Mouse (Mus musculus) embryonic facial prominence, embryonic 10.5 days (tissue): ENCODE measurements around the gene Slc25a42. TPM values are rescaled to one million over a fixed set of nuclear protein-coding genes. Genes with fewer than 3 reads are reported as not detected.

Experiments
- DNase-seq: peaks from one replicate; pipeline ENCODE4 v3.0.0-alpha.2; 2017; ENCODE audit warnings: low spot score
- H3K27ac ChIP-seq: fragments of 300-500 bp; sonication (generic); replicated peaks from 2 replicates; pipeline ENCODE4 v1.5.1; 2016; ENCODE audit warnings: mild to moderate bottlenecking
- H3K27me3 ChIP-seq: fragments of 300-500 bp; sonication (generic); replicated peaks from 2 replicates; pipeline ENCODE4 v1.6.1; 2016; ENCODE audit warnings: low read depth, mild to moderate bottlenecking; ENCODE audit not compliant: poor library complexity, severe bottlenecking
- H3K36me3 ChIP-seq: fragments of 300-500 bp; sonication (generic); replicated peaks from 2 replicates; pipeline ENCODE4 v1.6.1; 2016; ENCODE audit warnings: mild to moderate bottlenecking, moderate library complexity
- H3K4me1 ChIP-seq: fragments of 300-500 bp; sonication (generic); 2 replicates; pipeline ENCODE4 v1.6.1; 2016
- H3K4me3 ChIP-seq: fragments of 300-500 bp; sonication (generic); 2 replicates; pipeline ENCODE4 v1.5.1; 2016; ENCODE audit warnings: mild to moderate bottlenecking, moderate library complexity
- H3K9me3 ChIP-seq: fragments of 300-500 bp; sonication (generic); 2 replicates; pipeline ENCODE4 v1.6.1; 2016; ENCODE audit warnings: mild to moderate bottlenecking
- WGBS: fragments of 180-500 bp; shearing (Covaris S2); methylation state at CpG from one replicate; pipeline ENCODE4 v1.1.7; 2016; 5-methylcytosine and 5-hydroxymethylcytosine counted together
- polyA plus RNA-seq: library from polyadenylated mRNA; unstranded; fragments of >200 nt; fragmentation: Nextera tagmentation; extraction: Ambion mirVana; gene quantifications from 2 replicates; pipeline ENCODE4 v1.2.1, GENCODE M21; 2016

Gene Slc25a42
- polyA plus RNA-seq, 1 experiment from 2014 or later, result 2.6 TPM

DNA sequence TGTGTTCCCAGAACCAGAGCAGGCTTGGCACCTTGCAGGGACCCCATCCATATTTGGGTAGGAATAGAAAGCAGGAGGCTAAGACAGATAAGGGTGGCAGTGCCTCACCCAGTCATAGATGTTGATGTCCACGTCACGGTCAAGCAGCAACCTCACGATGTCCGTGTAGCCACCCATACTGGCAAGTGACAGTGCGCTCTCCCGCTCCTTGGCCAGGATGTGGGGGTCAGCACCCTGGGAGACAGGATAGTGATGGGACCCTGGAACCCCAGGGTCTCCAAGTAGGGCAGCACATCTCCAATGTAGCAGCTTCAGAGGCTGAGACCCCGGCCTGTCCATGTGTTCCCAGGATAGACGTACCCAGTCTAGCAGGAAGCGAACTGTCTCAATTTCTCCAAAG is 77.2 kb downstream of the Slc25a42 start:
- Histone ChIP-seq H3K4me3 (no peak overlapping the region), H3K27me3 (no peaks in the 10 kb centered on the region), H3K4me1 (peaks cover 21% of the 10 kb centered on the region), H3K9me3 (no peaks in the 10 kb centered on the region), H3K36me3 (peaks cover 53% of the 10 kb centered on the region), H3K27ac (no peak overlapping the region)
- no peak for DNase-seq
- 93% methylated on average over 9 of the region's 9 CpGs for WGBS

Other genes starting within 250 kb of the Slc25a42 start
- 57.3 and 59.9 TPM in 2 replicates for gene Gatad2a, start 215.9 kb downstream of the Slc25a42 start, polyA plus RNA-seq
- gene Mau2, start 169.6 kb downstream of the Slc25a42 start, polyA plus RNA-seq, result 63.9 and 67.3 TPM in 2 replicates
- 53.5 and 56.5 TPM in 2 replicates for gene Sugp1, start 169.5 kb downstream of the Slc25a42 start, polyA plus RNA-seq
- gene Tm6sf2, start 139.4 kb downstream of the Slc25a42 start, polyA plus RNA-seq, result 0.47 and 0.80 TPM in 2 replicates
- 0.14 and 0.24 TPM in 2 replicates for gene Hapln4, start 128.8 kb downstream of the Slc25a42 start, polyA plus RNA-seq
- 6.2 and 6.8 TPM in 2 replicates for gene Ncan, start 91.4 kb downstream of the Slc25a42 start, polyA plus RNA-seq
- 32.0 and 33.4 TPM in 2 replicates for gene Nr2c2ap, start 81.0 kb downstream of the Slc25a42 start, polyA plus RNA-seq
- gene Rfxank, start 73.2 kb downstream of the Slc25a42 start, polyA plus RNA-seq, result 22.4 and 25.2 TPM in 2 replicates
- gene Borcs8, start 72.8 kb downstream of the Slc25a42 start, polyA plus RNA-seq, result 45.8 and 46.8 TPM in 2 replicates
- gene Mef2b, start 72.6 kb downstream of the Slc25a42 start, polyA plus RNA-seq, result 0.69 and 0.70 TPM in 2 replicates
- gene Tmem161a, start 39.9 kb downstream of the Slc25a42 start, polyA plus RNA-seq, result 66.1 and 72.1 TPM in 2 replicates
- 47.0 and 50.8 TPM in 2 replicates for gene Sugp2, start 21.9 kb upstream of the Slc25a42 start, polyA plus RNA-seq
- gene Armc6, start 22.2 kb upstream of the Slc25a42 start, polyA plus RNA-seq, result 30.8 and 31.9 TPM in 2 replicates
- gene Homer3, start 70.5 kb upstream of the Slc25a42 start, polyA plus RNA-seq, result 121 and 130 TPM in 2 replicates
- 51.0 and 58.1 TPM in 2 replicates for gene Ddx49, start 90.2 kb upstream of the Slc25a42 start, polyA plus RNA-seq
- 293 and 297 TPM in 2 replicates for gene Cope, start 90.2 kb upstream of the Slc25a42 start, polyA plus RNA-seq
- 2.3 and 4.1 TPM in 2 replicates for gene Cers1, start 103.5 kb upstream of the Slc25a42 start, polyA plus RNA-seq
- 5.6 and 5.7 TPM in 2 replicates for gene Gdf1, start 117.5 kb upstream of the Slc25a42 start, polyA plus RNA-seq
- 21.9 and 22.1 TPM in 2 replicates for gene Upf1, start 141.0 kb upstream of the Slc25a42 start, polyA plus RNA-seq
- 0.19 and 0.37 TPM in 2 replicates for gene Comp, start 161.3 kb upstream of the Slc25a42 start, polyA plus RNA-seq
- 17.3 and 20.6 TPM in 2 replicates for gene Crtc1, start 227.3 kb upstream of the Slc25a42 start, polyA plus RNA-seq